Mouse (Mus musculus): ENCODE measurements at regions not wholly inside any gene's neighbourhood (a gene's known extent, or its start where the extent isn't known, plus 50 kb on each side); places are given as distances from the start of the nearest gene placed in this dataset.
"Not testable (repeated sequence)": the region's sequence is repeated elsewhere in the genome, so short reads cannot be mapped to it uniquely, and the experiment has no call there.

- DNase-seq (ENCODE audit: low read depth in 1 of 2, low spot score in 2 of 2) = no peak
These were observed 133.0 kb downstream of the Prr30 start for GRCm38 (mm10) chr14:101067082-101067481.

- DNase-seq (ENCODE audit: low read depth in 1 of 2, low spot score in 2 of 2) = no peak
These were observed 143.3 kb downstream of the Prr30 start for GRCm38 (mm10) chr14:101056874-101057273.

- DNase-seq (ENCODE audit: low read depth in 1 of 2, low spot score in 2 of 2) = no peak
These were observed 144.2 kb downstream of the Prr30 start for GRCm38 (mm10) chr14:101055915-101056314.

GRCm38 (mm10) chr14:101054786-101055185, 145.3 kb downstream of the Prr30 start:
- DNase-seq (ENCODE audit: low read depth in 1 of 2, low spot score in 2 of 2) = no peak

GRCm38 (mm10) chr14:101052760-101053159, 147.4 kb downstream of the Prr30 start:
- no peak for DNase-seq (ENCODE audit: low read depth in 1 of 2, low spot score in 2 of 2)

DNA sequence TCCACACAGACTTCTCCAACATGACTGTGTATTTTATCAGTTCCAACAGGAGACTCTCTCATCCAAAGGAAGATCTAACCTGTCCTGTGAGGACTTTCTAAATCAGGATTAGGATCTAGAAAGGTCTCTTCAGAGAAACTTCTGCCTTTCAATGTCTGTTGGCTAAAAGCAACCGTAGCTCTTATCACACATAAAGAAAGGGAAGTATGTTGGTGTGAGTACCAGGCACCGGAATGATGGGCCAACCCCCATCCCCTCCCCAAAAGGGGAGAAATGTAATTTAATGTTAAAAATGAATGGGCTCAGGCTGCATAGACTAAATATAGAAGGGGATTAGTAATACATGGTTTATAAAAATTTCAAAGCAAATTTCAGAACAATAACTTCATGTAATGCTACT, 149.9 kb downstream of the Prr30 start:
- no peak for DNase-seq (ENCODE audit: low read depth in 1 of 2, low spot score in 2 of 2)

DNA sequence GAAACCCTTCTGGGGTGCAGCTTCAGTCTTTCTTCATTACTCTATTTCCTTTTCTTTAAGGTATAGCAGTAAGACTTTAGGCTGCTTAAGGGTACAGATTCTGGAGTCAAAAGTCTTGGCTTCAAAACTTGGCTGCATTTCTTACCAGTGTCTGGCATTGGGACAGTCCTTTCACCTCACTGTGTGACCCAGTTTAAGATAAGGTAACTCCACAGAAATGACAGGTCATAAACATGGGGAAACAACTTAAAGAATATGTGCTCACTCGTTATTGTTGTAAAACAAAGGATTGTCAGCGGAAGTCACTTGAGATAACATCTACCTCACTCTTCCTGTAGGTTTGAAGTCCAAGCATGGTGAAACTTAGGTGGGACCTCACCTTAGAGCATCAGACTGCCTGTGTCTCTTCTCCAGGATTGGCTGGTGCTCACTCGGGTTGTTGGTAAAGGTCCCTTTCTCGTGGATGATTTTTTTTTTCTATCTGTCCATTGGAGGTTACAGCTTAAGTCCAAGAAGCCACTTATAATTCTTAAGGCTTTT, 150.4 kb downstream of the Prr30 start:
- no peak for DNase-seq (ENCODE audit: low read depth in 1 of 2, low spot score in 2 of 2)

GRCm38 (mm10) chr14:101043494-101043893, 156.6 kb downstream of the Prr30 start:
- no peak for DNase-seq (ENCODE audit: low read depth in 1 of 2, low spot score in 2 of 2)

GRCm38 (mm10) chr14:101001070-101001469, 199.1 kb downstream of the Prr30 start:
- DNase-seq (ENCODE audit: low read depth in 1 of 2, low spot score in 2 of 2) = no peak

GRCm38 (mm10) chr14:100980754-100981153, 219.4 kb downstream of the Prr30 start:
- no peak for DNase-seq (ENCODE audit: low read depth in 1 of 2, low spot score in 2 of 2)

GRCm38 (mm10) chr14:100978515-100978914, 221.6 kb downstream of the Prr30 start:
- no peak for DNase-seq (ENCODE audit: low read depth in 1 of 2, low spot score in 2 of 2)

DNA sequence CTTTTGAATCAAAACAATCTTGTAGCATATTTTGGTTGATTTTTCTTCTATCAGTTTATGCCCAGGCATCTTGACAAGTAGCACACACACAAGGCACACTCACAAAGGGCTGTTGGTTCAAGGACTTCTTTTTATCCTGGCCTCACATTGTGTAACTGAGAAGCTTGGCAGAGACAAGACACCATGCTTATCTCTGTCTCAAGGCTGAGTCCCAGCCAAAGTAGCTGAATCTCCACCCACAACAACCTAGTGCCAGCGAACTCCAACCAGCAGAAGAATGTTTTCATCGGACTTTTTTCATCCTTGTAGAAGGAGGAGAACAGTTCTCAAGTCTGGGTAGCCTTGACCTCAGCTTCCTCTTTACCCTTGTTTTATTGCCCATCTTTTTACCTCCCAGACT, 229.2 kb downstream of the Prr30 start:
- no peak for DNase-seq (ENCODE audit: low read depth in 1 of 2, low spot score in 2 of 2)

- DNase-seq (ENCODE audit: low read depth in 1 of 2, low spot score in 2 of 2) = no peak
These were observed 239.9 kb downstream of the Prr30 start for GRCm38 (mm10) chr14:100960198-100960597.

DNA sequence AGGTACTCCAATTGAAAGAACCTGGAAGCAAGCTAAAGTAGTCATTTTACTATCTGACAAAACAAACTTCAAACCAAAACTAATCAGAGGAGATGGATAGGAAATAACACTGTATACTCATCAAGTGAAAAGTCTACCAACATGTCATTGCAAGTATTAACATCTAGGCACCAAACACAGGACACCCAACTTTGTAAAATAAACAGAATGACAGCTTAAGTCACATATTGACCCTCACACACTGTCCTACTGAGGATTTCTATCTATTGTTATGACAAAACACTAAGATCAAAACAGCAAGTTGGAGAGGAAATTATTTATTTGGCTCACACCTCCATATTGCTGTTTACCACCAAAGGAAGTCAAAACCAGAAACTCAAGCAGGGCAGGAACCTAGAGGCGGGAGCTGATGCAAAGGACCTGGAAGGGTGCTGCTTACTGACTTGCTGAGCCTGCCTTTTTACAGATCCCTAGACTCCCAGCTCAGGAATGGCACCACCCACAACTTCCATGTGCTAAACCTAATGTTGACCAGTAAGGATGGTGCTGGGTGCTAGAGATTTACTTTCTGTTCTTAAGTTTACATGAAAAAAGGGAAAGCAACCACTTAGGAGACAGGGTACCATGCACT, 244.2 kb downstream of the Prr30 start:
- DNase-seq (ENCODE audit: low read depth in 1 of 2, low spot score in 2 of 2) = no peak

DNA sequence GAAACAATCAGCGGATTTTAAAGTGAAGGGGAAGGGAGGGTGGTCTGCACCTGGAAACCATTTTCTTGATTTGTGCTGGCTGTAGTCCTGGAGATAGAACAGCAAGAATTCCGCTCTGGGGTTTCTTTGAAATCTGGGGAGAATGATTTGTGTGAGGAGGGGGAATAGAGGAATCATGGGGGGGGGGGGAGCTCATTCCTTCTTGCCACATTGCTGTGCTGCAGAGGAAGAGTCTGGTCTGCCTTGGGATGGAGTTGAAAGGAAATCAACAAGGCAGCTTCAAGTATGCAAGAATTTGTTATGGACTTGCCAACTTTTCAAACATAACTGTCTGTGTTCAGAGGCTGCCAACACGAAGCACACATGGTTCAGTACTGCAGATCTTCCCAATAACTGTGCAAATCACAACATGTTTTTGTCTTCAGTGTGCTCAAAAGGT, 249.4 kb downstream of the Prr30 start:
- DNase-seq (ENCODE audit: low read depth in 1 of 2, low spot score in 2 of 2) = no peak

GRCm38 (mm10) chr14:100947625-100948024, 252.5 kb downstream of the Prr30 start:
- not testable (repeated sequence) for DNase-seq (ENCODE audit: low read depth in 1 of 2, low spot score in 2 of 2)

DNA sequence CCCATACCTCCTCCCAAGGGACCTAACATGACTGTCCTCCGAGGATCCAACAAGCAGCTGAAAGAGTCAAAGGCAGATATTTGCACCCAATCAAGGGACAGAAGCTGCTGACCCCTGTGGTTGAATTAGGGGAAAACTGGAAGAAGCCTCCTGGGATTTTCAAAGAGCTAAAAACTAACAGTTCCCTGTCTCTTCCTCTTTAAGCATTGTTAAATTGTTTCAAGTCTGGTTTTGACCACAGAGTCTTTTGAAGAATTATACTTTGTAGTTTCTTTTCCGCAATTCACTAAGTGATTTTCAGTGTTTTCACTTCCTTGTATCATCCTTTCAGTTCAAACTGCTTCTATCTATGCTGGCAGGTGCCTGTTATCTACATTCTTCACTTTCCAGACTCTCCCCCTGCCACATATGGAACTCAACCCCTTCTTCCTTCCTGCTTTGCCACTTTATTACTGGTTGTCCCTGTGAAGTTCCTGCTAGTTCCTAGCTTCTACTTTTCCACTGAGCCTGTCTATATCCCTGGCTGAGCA, 262.7 kb downstream of the Prr30 start:
- DNase-seq (ENCODE audit: low read depth in 1 of 2, low spot score in 2 of 2) = no peak

DNA sequence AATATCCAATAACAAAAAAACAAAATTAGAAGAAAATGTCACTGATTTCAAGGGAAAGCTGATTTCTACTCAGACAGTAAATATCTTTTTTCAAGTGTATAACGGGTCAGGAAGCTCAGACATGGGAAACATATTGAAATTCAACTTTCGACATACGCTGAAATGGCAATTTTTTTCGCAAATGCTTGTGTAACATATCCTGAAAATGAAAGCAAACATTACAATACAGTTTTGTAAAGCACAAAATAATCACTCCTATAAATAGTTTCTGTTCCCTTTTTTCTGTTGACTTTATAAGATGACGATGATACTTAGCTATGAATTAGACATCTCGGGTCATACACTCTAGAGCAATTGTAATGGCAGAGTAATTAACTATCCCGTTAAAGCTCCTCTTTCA, 265.6 kb downstream of the Prr30 start:
- peak in 1 of 2 experiments; percentile 8 for DNase-seq (ENCODE audit: low read depth in 1 of 2, low spot score in 2 of 2)

DNA sequence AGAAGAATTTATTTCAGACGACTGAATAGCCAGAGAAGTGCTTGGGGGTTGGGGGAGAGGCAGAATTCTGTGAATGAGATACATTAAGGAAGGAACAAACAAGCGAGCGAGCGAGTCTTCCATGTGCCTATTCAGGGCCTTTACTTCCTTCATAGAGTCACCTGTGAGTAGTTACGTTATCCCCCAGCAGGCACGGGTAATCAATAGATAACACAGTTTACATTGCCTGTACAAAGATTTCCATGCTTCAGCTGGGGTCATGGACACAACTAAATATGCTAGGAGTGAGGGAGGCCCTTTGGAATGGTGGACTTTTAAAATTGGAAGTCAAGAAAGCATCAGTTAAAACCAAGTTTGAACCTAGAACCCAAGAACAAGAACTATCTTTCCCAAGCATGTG, 275.2 kb downstream of the Prr30 start:
- DNase-seq (ENCODE audit: low read depth in 1 of 2, low spot score in 2 of 2) = no peak

DNA sequence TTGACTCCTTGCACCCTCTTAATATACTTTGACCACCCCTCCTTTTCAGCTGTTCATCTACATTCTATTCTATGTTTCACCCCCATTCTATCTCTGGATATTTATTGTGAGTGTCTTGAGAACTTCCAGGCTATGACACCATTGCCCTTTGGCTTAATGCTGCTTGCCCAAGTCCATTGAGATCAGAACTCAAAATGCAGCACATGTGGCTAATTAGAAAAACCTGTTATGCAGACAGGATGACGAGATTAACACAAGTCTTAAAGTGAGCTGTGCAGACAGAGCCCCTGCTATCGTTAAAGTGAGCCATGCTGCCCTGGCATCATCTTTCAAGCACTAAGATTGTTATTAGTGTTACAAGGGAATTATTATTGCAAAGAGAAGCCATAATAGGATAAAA, 299.9 kb downstream of the Prr30 start:
- DNase-seq (ENCODE audit: low read depth in 1 of 2, low spot score in 2 of 2) = no peak

GRCm38 (mm10) chr14:100899074-100899473, 301.1 kb downstream of the Prr30 start:
- DNase-seq (ENCODE audit: low read depth in 1 of 2, low spot score in 2 of 2) = no peak

DNA sequence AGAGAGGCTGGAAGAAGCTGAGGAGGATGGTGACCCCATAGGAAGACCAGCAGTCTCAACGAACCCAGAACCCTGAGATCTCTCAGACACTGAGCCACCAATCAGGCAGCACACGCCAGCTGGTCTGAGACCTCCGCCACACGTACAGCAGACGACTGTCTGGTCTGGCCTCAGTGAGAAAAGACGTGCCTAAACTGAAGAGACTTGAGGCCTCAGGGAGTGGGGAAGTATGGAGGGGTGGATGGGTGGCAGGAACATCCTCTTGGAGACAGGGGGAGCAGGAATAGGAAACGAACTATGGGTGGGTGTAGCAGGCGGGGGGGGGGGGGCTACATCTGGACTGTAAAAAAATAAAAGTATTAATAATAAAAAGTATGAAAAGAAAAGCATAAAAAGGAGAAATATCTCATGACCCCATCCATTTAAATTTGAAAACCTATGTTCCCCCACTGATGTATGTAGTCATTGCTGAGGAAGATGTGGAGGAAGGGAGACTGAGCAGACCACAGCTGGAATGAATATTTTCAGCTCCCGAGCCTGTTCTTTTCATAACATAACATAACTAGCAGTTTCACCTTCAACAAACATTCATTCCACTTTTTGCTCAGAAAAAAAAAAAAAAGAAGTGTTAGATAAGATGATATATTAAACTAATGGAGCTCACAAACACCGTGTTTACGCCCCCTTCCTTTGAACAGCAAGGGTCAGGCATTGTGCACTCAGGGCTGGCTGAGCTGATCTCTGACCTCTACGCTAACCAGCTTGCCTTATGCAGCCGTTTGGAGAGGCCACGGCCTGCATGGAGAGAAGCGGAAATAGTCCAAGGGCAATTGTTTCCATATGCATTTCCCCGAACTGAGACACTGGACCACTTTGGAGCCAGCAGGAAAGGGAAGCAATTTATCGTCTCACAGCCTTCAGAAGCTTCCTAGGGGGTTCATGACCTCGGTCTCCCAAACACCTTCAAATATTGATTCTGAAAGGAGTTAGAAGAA, 310.7 kb downstream of the Prr30 start:
- no peak for DNase-seq (ENCODE audit: low read depth in 1 of 2, low spot score in 2 of 2)

Measured in monocyte, adult 2 months (primary cell).